Mouse (Mus musculus): ENCODE results near the gene Zswim7.
"Not testable (repeated sequence)": the region's sequence is repeated elsewhere in the genome, so short reads cannot be mapped to it uniquely, and the experiment has no call there.

The Zswim7 gene

DNA sequence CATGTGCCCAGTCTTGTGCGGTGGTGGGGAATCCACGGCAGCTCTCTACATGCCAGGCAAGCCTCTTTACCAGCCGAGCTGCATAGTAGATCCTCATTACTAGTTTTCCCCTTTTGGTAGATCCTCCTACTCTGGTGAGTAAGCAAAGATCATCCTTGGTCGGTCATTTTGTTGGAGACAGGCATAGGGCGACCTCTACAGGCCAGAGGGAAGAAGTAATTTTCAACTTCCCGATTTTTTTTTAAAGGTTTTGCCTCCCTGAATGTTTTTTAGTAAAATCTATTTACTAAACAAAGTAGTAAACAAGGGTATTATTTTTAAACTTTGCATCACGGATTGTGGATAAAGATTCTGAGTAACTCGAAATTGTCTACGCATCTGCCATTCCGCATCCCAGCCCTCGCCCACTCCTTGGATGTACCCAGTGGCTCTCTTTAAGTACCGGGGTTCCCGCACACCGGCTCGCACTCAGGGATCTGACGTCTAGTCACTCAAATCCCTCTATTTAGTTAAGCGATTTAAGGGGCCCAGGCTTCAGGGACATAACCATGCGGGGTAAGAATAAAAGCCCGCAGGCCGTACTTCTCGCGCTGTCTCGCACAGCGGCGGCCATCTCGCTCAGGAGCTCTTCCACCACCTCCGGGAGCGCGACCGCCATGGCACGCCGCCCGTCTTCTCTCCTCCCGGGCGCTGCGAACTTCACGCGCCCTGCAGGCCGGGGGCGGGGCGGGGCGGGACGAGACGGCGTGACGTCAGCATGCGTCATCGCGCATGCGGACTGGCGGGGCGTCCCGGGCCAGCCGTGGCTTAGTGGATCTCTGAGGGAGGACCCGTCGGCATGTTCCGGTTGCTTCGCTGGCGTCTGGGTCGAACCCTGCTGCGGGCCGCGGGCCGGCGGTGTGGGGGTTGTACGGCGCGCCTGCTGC is at the start of gene Zswim7, which contains the start of gene Ttc19:
Gene Zswim7, minus strand, starts transcription at position 701 of the 926 bp plus-strand sequence.
Gene Ttc19, plus strand, starts transcription at position 799 of the 926 bp plus-strand sequence.
- peak; percentile 92 to 93 for DNase-seq

DNA sequence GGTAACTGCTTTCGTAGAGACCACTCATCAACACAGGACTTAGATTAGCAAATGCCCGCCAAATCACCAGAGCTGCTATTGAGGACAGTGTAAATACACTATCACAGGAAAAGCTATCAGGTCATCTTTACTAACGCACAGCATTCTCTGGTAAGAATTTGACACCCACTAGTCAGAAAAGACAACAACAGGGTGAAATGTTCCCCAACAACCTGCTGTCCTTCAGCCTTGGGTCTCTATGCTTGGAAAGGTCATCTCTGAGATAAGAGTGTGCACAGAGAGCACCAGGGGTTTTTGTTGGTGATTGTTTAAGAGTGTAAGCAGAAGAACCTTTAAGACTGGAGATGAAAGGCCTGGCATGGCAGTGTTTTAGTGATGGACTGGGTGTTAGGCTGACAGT is 42.5 kb upstream of the Zswim7 start:
- no peak for DNase-seq

DNA sequence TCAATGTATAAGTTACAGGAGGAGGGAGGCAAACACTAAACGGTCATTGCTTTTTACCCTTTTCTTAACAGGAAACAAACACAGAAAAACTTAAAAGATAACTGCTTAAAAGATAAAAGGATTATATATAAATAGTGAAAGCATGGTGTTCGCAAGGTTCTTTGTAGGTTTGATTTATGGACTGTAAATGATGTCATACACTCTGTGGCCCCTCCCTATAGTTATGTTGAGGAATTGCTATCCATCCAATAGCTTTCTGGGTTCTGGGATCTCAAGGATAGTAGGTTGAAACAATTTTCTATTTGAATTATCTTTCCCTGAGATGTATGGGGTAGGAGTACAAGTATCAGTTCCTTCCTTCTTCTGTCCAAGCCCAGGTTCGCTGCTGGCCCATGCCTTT is 38.9 kb upstream of the Zswim7 start:
- DNase-seq: no peak

DNA sequence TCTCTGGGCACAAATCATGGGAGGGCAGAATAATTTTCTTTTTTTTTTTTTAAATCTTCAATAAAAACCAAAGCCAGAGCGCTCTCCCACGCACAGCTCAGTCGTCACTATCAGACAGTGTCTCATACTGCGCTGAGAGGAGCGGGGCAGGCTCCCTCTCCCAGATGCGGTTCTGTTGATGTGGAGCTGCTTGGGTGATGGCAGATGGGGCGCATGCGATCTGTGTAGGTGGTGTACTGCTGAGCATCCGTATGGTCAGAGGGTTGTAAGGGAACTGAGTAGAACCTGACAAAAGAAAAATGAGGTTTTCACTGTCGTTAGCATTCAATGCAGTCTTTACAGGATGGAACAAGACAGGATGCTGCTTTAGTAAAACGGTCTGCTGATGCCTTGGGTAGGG is 36.6 kb upstream of the Zswim7 start:
- DNase-seq: peak; percentile 36 to 39

DNA sequence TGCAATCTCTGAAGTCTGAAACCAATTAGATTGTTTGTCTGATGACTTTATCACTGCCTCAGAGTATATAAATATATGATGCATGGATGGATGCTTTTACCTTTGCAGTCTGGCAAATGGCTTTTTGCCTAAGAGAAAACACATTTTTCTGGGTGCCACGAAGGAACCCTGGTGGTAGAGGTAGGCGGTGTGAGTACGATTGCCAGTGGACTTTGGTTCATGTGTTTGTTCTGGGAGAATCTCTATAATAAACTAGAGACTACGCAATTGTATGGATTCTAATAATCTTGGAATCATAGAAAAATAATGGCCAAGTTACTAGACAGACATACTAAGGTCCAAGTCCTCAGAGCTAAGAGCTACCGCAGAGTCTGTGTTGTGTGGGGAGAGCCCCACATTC is 33.8 kb upstream of the Zswim7 start:
- no peak for DNase-seq

DNA sequence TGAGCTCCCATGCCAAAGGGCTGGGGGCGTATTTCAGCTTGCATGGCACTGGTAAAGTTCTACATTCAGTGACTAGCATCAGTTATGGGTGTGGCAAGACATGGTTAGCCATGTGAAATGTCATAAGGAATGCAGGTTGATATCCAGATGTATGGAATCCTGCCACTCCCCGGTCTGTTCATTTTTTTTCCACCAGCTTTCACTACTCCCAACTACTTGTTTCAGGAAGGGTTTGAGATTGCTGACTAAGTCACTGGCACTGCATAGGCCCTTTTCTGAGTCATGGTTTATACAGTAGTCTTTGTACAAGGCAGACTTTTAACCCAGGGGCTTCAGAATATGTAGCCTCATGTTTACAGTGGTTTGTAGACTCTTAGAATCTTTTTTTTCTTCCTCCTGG is 28.1 kb upstream of the Zswim7 start:
- no peak for DNase-seq

DNA sequence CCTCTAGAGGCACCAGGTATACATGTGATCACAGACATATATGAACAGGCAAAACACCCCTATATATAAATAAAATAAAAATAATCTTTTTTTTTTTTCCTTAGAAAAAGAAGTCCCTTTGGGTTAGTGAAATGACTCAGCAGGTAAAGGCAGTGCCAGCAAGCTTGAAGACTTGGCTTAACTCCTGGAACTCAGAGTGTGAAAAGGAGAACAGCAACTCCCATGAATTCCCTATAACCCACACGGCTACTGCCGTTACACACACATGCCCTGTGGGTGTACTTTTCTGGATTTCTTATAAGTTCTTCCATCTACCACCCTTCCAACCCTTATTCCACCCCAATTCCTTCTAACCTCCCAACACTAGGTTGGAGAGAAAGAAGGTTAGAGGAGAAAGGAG is 24.7 kb upstream of the Zswim7 start:
- DNase-seq: peak in 1 of 2 experiments; percentile 13

DNA sequence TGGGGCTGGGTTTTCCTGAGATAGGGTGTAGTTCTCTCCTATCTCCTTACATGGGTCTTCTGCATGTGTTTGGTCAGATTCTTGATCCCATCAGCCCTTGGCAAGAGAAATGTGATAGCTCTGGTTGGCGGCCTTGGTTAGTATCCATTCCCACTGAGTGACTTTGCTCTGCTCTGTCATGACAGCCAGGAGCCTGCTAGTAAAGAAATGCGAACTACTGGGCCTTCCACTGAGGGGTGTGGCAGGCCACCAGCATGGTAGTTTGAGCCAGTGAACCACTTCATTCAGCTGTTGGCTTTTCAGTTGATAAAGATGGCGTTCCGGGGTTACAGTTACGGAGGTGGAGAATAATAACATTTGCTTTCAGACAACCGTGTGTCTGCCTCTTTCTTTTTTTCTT is 17.7 kb upstream of the Zswim7 start:
- no peak for DNase-seq

DNA sequence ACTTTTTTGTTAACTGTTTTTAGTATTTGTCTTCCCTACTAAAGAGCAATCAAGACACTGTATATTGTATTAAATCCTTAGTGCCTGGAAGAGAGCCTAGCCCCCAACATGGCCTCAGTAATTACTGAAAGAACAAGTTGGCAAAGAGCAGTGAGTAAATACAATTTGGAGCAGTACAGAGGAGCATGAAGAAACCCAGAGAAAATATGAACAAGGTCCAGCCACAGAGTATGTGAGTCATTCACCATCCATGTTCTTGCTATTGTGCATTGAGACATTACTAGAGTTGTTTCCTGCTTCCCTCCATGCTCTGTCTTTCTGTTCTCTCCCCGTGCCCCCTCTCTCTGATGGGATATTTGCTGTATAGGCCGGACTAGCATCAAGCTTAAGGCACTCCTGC is 12.9 kb upstream of the Zswim7 start:
- no peak for DNase-seq

DNA sequence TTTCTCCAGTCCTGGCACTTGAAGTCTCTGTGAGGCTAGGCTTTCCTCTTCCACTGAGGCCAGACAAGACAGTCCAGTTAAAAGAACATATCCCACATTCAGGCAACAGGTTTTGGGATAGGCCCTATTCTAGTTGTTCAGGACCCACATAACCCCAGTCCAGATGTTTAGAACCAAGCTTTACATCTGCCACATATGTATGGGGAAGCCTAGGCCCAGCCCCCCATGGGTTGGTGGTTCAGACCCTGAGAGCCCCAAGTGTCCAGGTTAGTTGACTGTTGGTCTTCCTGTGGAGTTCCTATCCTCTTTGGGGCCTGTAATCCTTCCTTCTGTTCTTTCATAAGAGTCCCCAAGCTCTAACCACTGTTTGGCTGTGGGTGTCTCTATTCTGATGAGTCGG is 6.5 kb upstream of the Zswim7 start:
- no peak for DNase-seq

DNA sequence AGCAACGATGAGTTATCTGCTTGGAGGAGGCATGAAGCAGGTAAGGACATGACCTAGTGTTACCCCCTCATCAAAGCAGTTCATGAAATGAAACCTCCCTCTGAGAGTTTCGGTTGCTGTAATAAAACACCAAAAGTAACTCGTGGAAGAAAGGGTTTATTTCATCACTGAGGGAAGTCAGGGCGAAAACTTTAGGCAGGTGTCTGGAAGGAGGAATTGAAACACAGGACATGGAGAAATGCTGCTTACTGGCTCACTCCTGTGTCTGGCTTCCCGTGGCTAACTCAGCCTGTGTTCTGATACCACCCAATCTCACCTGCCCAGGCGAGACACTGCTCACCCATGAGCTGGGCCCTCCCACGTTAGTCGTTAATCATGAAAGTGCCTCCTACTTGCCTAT is 3.8 kb upstream of the Zswim7 start:
- DNase-seq: no peak

DNA sequence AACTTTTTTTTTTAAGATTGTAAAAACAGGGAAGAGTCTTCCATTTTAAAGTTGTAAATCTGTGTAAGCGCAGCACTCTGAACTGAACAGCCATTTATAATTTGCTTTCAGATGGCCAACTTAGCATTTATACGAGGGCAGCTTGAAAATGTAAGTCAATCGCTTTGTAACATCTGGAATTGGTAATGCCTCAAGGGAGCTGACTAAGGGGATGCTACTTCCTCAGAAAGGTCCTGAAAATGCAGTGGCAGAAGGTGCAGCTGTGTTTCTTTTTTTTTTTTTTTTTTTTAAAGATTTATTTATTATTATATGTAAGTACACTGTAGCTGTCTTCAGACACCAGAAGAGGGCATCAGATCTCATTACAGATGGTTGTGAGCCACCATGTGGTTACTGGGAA is 2.8 kb upstream of the Zswim7 start:
- DNase-seq: not testable (repeated sequence)

DNA sequence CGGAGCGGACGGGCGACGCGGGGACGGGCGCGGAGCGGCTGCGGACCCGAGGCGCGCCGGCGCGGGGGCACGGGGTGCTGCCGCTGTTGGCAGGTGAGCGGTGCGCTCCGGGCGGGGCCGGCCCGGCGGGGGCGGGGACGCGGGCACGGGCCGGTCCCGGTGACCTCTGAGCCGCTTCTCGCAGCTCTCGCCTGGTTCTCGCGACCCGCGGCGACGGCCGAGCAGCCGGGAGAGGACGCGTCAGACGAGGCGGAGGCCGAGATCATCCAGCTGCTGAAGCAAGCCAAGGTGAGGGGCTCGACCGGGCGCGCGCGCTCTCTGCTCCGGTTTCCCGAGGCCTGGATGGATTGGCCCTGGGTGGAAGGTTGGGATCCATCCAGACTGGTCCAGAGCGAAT is 424 bp upstream of the Zswim7 start:
- DNase-seq: no peak

DNA sequence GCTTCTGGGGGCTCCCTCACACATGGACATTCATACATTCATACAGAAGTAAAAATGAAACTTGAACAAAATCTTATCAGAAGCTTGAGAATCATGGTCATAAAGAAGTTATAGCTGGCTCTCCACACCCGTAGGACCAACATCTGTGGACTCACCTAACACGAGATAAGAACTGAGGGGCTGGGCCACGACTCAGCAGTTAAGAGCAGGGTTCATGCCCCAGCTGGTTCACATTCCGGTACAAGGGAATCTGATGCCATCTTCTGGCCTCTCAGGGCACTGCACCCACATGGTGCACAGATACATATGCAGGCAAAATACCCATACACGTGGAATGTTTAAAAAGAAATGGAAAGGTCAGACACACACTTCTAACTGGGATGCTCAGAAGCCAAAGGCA is 3.1 kb downstream of the Zswim7 start:
- DNase-seq: peak; percentile 32 to 39

DNA sequence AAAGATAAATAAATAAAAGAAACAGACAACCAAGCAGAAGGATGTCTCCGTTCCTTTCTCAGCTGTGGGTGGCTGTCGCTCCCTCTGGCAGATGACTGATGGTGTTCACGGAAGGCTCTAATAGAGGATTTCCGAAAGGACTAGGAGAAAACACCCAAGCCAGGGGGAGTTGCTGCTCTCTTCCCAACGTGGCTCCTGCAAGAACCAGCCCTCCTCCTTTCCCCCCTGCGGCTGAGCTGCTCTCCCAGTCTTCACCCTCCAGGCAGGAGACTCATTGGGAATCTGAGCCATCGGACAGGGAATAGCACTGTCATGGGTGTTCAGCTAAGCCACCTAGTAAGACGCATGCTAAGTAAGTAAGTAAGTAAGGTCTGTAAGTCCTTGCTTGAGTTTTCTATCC is 4.1 kb downstream of the Zswim7 start:
- no peak for DNase-seq

DNA sequence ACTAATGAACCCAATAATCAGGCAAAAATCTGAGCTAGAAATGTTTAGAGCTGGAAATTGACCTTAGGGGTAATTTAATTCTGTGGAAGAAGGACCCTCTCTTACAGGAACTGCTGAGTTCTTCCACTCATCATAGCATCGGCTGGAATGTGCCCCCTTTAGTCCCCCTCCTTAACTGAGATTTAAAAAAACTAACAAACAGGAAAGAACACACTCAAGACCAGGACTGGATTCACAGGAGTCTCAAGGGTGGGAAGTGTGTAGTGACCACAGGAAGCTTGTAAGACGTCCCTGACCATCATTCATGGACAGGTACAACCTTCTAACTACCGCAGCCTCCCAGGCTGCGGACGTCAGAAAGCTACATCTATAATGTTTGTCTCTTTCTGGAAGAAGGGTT is 10.3 kb downstream of the Zswim7 start:
- no peak for DNase-seq

DNA sequence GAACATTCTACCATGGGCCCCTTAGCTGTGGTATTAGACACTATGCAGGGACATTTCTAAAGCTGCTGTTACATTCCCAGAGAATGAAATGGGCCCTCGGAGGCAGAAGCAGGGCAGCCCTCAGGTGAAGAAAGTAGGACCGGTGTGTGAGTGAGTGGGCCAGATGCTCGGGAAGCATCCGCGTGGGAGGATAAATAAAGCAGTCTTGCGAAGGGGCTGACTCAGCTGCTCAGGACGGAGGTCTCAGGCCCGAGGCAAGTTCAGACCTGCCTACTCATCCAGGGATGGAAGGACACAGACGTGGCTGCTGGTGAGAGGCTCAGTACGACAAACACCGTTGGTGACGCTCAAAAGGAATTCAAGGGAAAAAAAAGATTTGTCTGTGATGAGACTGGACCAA is 12.1 kb downstream of the Zswim7 start:
- DNase-seq: no peak

DNA sequence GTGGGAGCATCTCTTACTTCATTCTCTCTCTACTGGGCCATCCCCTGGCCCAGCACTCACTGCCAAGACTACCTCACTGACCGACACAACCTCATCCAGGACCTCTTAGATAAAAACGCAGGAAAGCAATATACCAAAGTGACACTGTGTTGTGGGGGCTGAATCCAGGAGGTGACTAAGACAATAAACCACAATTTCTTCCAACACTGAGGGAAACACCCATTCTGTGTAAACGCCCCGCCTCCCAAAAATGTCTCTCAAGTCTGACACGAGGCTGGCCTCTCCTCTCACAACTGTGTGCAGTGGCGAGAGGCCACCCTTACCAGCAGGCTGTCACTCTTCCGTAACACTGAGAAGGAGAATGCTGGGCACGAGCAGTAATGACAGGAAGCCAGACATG is 12.8 kb downstream of the Zswim7 start:
- no peak for DNase-seq

DNA sequence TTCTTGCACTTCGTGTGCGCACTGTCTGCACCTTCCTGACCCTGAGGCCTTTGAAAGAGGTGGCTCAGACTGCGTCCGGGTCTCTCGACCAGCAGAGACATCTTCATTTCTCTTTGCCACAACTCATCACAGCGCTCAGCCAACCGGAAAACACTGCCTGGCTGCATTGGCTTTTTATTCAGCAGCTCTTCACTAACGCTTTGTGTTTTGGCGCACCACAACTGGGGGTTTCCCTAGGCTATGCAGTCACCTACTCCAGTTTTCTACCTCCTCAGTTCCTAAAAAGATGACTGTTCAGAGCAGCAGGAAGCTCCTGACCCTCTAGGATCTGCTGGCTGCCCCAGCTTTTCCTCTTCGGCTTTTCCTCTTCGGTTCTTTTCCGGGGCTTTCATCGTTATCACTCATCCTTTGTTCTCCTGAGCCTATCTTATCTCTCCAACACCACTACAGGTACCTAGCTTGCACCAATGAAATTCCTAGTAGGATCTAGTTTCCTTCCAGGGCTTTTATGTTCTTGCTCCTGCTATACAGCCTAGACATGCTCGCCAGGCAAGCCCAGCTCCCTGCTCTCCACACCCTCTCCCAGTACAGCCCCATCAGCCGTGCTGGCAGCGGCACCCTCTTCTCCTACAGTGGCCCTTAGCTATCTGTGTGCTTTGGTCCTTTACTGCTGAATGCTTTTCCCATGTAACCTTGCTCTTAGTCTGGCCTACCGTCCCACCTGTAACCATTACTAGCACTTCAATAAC is 14.5 kb downstream of the Zswim7 start:
- no peak for DNase-seq

DNA sequence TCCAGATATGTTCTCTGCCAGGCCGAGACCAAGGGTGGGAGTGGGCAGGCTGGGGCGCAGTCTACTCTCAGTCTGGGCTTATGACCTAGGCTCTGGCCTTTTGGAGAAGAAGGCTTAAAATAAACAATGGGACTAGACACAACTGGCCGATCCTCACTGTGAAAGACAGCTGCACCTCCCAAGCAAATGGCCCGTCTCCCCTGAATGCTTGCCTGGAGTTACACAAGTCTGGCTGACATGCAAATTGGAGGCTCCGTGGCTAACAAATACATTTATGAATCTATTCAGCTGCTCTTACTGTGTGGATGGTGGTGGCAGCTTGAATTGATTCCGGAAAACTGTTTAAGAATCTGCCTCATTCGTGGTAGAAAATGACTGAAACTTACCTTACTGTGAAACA is 15.5 kb downstream of the Zswim7 start:
- DNase-seq: no peak

DNA sequence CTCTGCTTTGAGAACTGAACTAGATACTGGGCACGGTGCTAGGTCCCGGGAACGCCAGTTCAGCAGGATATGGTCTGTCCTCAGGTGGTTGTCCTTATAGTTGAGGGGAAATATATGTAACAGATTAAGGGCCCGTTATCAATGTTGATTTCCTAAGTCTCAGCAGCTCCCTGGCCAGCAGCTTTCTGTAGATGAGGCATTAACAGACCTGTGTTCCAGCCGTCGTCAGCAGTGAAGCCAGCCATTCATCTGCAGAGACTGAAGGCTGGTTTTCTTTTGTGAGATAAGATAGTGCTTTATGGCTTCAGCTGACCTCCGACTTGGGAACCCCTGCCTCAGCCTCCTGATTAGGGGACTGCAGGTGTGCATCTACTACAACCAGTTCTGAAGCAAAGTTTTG is 17.2 kb downstream of the Zswim7 start:
- no peak for DNase-seq

DNA sequence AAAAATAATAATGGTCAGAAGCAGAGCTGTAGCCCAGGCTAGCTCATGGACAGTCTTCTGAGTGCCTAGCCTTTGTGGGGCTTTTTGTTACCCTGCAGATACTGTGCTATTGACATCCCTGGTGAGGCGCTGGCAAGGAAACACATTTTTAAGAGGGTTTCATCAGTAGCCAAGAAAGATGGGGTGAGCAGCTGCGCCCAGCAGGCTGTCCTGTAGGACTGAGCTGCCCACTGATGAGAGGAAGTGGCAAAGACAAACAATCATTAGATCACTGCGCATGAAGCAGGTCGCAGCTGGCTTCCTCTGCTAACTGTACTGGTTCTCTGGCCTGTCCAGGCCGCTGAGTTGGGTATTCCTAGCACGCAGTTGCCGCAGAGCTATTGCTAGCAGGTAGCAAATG is 17.6 kb downstream of the Zswim7 start:
- DNase-seq: no peak

DNA sequence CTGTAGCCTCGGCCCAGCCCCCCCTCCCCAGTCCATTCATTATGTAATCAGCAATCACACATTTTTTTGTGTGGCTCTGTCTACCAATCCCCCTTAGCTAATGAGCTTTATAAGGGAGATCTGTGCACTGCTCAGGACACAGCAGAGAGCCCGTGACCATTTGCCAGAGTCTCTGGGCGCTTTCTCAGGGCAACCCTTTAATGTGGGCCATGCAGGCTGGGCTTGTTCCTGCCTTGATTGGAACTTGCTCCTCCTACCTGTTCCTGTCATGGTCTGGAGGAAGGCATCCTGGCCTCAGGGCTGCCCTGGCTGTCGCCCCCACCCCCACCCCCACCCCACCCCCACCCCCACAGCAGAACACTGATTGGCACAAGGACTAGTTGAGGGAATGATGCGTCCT is 22.0 kb downstream of the Zswim7 start:
- DNase-seq: no peak

DNA sequence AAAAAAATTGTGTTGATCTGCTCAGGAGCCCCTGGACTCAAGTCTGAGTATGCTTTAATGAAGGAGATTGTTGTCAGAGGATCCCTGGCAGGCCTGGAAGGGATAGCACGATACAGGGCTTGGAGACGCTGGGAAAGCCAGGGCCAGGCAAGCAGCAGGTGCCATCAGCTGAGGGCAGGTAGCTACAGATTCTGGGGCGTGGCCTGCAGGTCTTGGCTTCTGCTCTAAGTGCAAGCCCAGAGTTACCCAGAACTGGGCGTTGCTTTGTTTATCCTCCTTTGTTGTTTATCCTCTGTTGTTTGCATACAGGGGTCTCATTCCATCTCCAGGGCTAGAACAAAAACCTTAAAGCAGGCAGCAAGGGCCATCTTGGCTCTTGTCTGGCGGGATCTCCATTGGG is 27.8 kb downstream of the Zswim7 start:
- no peak for DNase-seq

All from cerebellum, postnatal 36 days (tissue).